Mouse (Mus musculus) hindbrain, embryonic 12.5 days (tissue): ENCODE measurements around the gene Dclk3. TPM values are rescaled to one million over a fixed set of nuclear protein-coding genes. Genes with fewer than 3 reads are reported as not detected.

Experiments
- ATAC-seq: fragments of 200-750 bp; cut with Nextera tagmentation; 2 replicates; pipeline ENCODE4 v1.8.0; 2017; ENCODE audit warnings: moderate TSS enrichment; ENCODE audit not compliant: low FRiP score
- H3K27ac ChIP-seq: fragments of 300-500 bp; sonication (generic); 2 replicates; pipeline ENCODE4 v1.5.1; 2016; ENCODE audit warnings: mild to moderate bottlenecking
- H3K27me3 ChIP-seq: fragments of 300-500 bp; sonication (generic); 2 replicates; pipeline ENCODE4 v1.6.1; 2016; ENCODE audit warnings: mild to moderate bottlenecking
- H3K36me3 ChIP-seq: fragments of 300-500 bp; sonication (generic); 2 replicates; pipeline ENCODE4 v1.6.1; 2016; ENCODE audit warnings: mild to moderate bottlenecking
- H3K4me1 ChIP-seq: fragments of 300-500 bp; sonication (generic); 2 replicates; pipeline ENCODE4 v1.6.1; 2016
- H3K4me2 ChIP-seq: fragments of 300-500 bp; sonication (generic); replicated peaks from 2 replicates; pipeline ENCODE4 v1.6.1; 2016; ENCODE audit warnings: mild to moderate bottlenecking
- H3K4me3 ChIP-seq: fragments of 300-500 bp; sonication (generic); 2 replicates; pipeline ENCODE4 v1.5.1; 2016; ENCODE audit warnings: mild to moderate bottlenecking
- H3K9ac ChIP-seq: fragments of 300-500 bp; sonication (generic); 2 replicates; pipeline ENCODE4 v1.6.1; 2016; ENCODE audit warnings: mild to moderate bottlenecking, moderate library complexity
- H3K9me3 ChIP-seq: fragments of 300-500 bp; sonication (generic); replicated peaks from 2 replicates; pipeline ENCODE4 v1.6.1; 2016; ENCODE audit warnings: mild to moderate bottlenecking
- WGBS: fragments of 180-500 bp; shearing (Covaris S2); methylation state at CpG from one replicate; pipeline ENCODE4 v1.1.7; 2016; 5-methylcytosine and 5-hydroxymethylcytosine counted together
- polyA plus RNA-seq: library from polyadenylated mRNA; unstranded; fragments of >200 nt; fragmentation: Nextera tagmentation; extraction: Ambion mirVana; gene quantifications from 2 replicates; pipeline ENCODE4 v1.2.1, GENCODE M21; 2016

Gene Dclk3
- polyA plus RNA-seq, 1 experiment from 2014 or later = 1.8 TPM

DNA sequence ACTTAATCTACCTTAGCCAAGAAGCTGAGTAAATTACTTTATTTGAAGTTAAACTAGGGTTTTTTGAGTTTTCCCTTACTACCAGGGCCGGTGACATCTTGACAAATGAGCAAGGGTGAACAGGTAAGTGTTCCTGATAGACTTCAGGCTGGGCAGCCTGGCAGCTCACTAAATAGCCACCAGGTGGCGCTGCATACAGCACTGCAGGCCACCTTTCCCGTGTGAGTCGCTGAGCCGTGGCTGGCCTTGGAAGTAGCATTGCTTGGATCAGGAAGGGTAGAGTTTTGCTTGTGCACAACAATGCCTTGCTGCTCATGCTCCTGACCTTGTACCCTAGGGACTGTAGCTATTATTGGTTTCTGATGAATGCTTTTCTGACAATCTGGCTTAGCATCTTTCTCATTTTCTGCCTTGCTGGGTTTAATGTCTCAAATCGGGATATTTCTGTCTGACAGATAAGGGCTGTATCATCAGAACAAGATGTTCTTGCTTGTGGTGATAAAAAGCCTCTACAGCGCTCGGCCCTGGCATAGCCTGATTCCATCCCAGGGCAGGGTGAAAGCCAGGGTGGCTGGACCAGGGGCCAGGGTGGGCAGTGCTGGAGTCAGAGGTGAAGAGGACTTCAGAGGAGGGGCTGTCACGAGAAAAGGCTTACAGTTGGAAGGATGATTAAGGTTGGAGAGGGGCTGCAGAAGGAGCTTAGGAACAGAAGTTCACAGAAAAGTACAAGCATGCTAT is 58.4 kb downstream of the Dclk3 start:
- no peak overlapping the region for H3K4me2 ChIP-seq
- WGBS = 32% methylated on average over 9 of the region's 9 CpGs
- no peaks in the 10 kb centered on the region for H3K9me3 ChIP-seq
- no peak overlapping the region for H3K9ac ChIP-seq
- H3K4me1 ChIP-seq = no peaks in the 10 kb centered on the region
- H3K27ac ChIP-seq = 0 out of 2 replicates have a peak overlapping the region, but pooled peaks have one; percentile 19
- peak; percentile 72; the same call in 1 of the 2 replicates for ATAC-seq
- no peaks in the 10 kb centered on the region for H3K27me3 ChIP-seq
- no peaks in the 10 kb centered on the region for H3K36me3 ChIP-seq
- no peak overlapping the region for H3K4me3 ChIP-seq

GRCm38 (mm10) chr9:111500211-111500610 is 61.3 kb downstream of the Dclk3 start:
- no peaks in the 10 kb centered on the region for H3K27me3 ChIP-seq
- no peak overlapping the region for H3K27ac ChIP-seq
- no peak overlapping the region for H3K4me3 ChIP-seq
- WGBS = 84% methylated on average over 9 of the region's 9 CpGs
- H3K9ac ChIP-seq = no peak overlapping the region
- H3K4me1 ChIP-seq = no peaks in the 10 kb centered on the region
- no peaks in the 10 kb centered on the region for H3K36me3 ChIP-seq
- H3K4me2 ChIP-seq = no peak overlapping the region
- no peak for ATAC-seq
- H3K9me3 ChIP-seq = no peaks in the 10 kb centered on the region

GRCm38 (mm10) chr9:111506075-111506474 is 67.2 kb downstream of the Dclk3 start:
- ATAC-seq = no peak
- Histone ChIP-seq H3K27me3 (no peaks in the 10 kb centered on the region), H3K9me3 (peaks cover 4% of the 10 kb centered on the region; the same call in 1 of the 2 replicates), H3K9ac (no peak overlapping the region), H3K36me3 (no peaks in the 10 kb centered on the region), H3K27ac (no peak overlapping the region), H3K4me1 (no peaks in the 10 kb centered on the region), H3K4me2 (no peak overlapping the region), H3K4me3 (no peak overlapping the region)
- 37% methylated on average over 3 of the region's 3 CpGs for WGBS

- WGBS = 77% methylated on average over 15 of the region's 15 CpGs
- Histone ChIP-seq H3K4me2 (no peak overlapping the region), H3K4me3 (no peak overlapping the region), H3K27ac (no peak overlapping the region), H3K4me1 (no peaks in the 10 kb centered on the region), H3K27me3 (no peaks in the 10 kb centered on the region), H3K36me3 (no peaks in the 10 kb centered on the region), H3K9ac (no peak overlapping the region), H3K9me3 (no peaks in the 10 kb centered on the region)
- ATAC-seq = no peak
These were observed 75.9 kb downstream of the Dclk3 start for GRCm38 (mm10) chr9:111514586-111515473.

DNA sequence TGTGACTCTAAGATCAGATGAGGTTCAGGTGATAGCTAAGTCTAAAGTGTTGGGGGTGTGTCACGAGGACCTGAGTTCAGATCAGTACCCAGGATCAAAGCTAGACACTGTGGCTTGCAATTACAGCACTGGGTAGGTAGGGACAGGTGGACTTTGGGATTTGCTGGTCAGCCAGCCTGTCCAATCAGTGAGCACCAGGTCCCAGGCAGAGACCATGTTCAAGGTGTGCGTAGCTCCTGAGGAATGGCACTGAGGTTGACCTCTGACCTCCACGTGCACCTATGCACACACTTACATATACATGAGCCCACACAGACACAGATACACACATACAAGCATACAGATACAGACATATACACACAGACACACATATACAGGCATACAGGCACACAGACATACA is 76.7 kb downstream of the Dclk3 start:
- 90% methylated on average over 3 of the region's 3 CpGs for WGBS
- ATAC-seq = no peak
- Histone ChIP-seq H3K9ac (no peak overlapping the region), H3K27me3 (no peaks in the 10 kb centered on the region), H3K4me3 (no peak overlapping the region), H3K4me2 (no peak overlapping the region), H3K27ac (no peak overlapping the region), H3K36me3 (no peaks in the 10 kb centered on the region), H3K9me3 (no peaks in the 10 kb centered on the region), H3K4me1 (no peaks in the 10 kb centered on the region)

GRCm38 (mm10) chr9:111522226-111522625 is 83.3 kb downstream of the Dclk3 start:
- H3K4me1 ChIP-seq = no peaks in the 10 kb centered on the region
- no peak for ATAC-seq
- H3K4me2 ChIP-seq = no peak overlapping the region
- H3K27me3 ChIP-seq = no peaks in the 10 kb centered on the region
- no peaks in the 10 kb centered on the region for H3K9me3 ChIP-seq
- no peak overlapping the region for H3K27ac ChIP-seq
- no peaks in the 10 kb centered on the region for H3K36me3 ChIP-seq
- WGBS = 92% methylated on average over 7 of the region's 7 CpGs
- no peak overlapping the region for H3K9ac ChIP-seq
- no peak overlapping the region for H3K4me3 ChIP-seq

GRCm38 (mm10) chr9:111523111-111523510 is 84.2 kb downstream of the Dclk3 start:
- no peak overlapping the region for H3K9ac ChIP-seq
- H3K4me1 ChIP-seq = no peaks in the 10 kb centered on the region
- H3K27me3 ChIP-seq = no peaks in the 10 kb centered on the region
- H3K4me2 ChIP-seq = no peak overlapping the region
- no peak overlapping the region for H3K27ac ChIP-seq
- H3K9me3 ChIP-seq = no peaks in the 10 kb centered on the region
- no peak overlapping the region for H3K4me3 ChIP-seq
- ATAC-seq = no peak
- 91% methylated on average over 11 of the region's 11 CpGs for WGBS
- H3K36me3 ChIP-seq = no peaks in the 10 kb centered on the region

DNA sequence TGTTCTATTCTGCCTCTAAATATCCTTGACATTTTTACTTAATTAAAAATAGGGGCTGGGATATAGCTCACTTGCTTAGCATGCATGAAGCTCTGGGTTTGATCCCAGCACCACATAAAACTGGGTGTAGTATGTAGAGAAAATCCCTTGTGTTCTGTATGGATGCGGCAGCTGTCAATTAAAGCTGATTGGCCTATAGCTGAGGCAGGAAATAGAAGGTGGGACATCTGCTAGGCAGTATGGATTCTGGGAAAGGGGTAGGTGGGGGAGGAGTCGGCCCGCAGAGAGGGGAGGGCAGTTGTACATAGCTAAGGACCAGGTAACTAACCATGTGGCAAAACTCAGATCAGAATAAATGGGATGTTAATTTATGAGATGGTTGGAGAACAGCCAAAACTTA is 85.0 kb downstream of the Dclk3 start:
- Histone ChIP-seq H3K4me3 (no peak overlapping the region), H3K36me3 (no peaks in the 10 kb centered on the region), H3K9ac (no peak overlapping the region), H3K4me1 (no peaks in the 10 kb centered on the region), H3K4me2 (no peak overlapping the region), H3K27me3 (no peaks in the 10 kb centered on the region), H3K27ac (no peak overlapping the region), H3K9me3 (no peaks in the 10 kb centered on the region)
- ATAC-seq = no peak
- WGBS = 97% methylated on average over 3 of the region's 3 CpGs

DNA sequence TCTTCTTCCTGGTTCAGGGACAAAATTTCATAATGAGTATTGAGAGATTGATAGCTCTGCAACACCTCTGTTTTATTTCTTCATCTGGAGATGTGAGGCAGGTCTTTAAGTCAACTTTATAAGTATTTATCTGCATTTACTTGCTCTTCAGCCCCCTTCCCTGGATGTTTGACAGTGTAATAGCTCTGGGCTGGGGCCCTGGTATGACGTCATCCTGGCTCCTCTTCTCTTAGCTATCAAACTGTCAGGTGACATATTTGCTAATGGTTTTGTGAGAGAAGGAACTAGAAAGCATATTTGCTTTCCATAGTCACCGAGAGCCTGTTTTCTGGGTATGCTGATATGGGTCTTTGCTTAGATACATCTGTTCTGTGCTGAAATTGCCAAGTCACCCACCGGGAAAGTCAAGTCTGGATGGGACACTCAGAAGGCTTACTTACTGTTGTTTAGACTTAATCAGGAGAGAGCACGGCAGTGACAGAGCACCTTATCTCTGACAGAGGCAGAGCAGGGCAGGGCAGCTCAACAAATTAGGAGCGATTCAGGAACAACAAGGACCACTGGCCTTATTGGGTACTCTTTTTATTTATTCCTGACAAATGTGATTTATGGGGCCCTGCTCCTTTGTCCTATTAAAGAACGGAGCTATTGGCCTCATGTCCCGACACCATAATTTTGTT is 96.0 kb downstream of the Dclk3 start:
- Histone ChIP-seq H3K9ac (no peak overlapping the region), H3K36me3 (no peaks in the 10 kb centered on the region), H3K9me3 (no peaks in the 10 kb centered on the region), H3K4me1 (no peaks in the 10 kb centered on the region), H3K4me2 (no peak overlapping the region), H3K27me3 (no peaks in the 10 kb centered on the region), H3K27ac (no peak overlapping the region), H3K4me3 (no peak overlapping the region)
- 54% methylated on average over 7 of the region's 7 CpGs for whole genome bisulfite sequencing
- ATAC-seq = peak; percentile 54

GRCm38 (mm10) chr9:111535445-111536064 is 96.7 kb downstream of the Dclk3 start:
- H3K4me2 ChIP-seq = no peak overlapping the region
- WGBS = 74% methylated on average over 8 of the region's 8 CpGs
- H3K27ac ChIP-seq = no peak overlapping the region
- no peak overlapping the region for H3K4me3 ChIP-seq
- ATAC-seq = peak; percentile 63
- no peaks in the 10 kb centered on the region for H3K27me3 ChIP-seq
- no peaks in the 10 kb centered on the region for H3K36me3 ChIP-seq
- H3K9me3 ChIP-seq = no peaks in the 10 kb centered on the region
- no peak overlapping the region for H3K9ac ChIP-seq
- H3K4me1 ChIP-seq = no peaks in the 10 kb centered on the region
